Mouse (Mus musculus) cerebellum, adult 11-12 months (tissue): ENCODE measurements around the gene Dgcr2.

ENCODE experiments used
- DNase-seq: peaks from one replicate; pipeline ENCODE4 v3.0.0; 2022

Gene Dgcr2

DNA sequence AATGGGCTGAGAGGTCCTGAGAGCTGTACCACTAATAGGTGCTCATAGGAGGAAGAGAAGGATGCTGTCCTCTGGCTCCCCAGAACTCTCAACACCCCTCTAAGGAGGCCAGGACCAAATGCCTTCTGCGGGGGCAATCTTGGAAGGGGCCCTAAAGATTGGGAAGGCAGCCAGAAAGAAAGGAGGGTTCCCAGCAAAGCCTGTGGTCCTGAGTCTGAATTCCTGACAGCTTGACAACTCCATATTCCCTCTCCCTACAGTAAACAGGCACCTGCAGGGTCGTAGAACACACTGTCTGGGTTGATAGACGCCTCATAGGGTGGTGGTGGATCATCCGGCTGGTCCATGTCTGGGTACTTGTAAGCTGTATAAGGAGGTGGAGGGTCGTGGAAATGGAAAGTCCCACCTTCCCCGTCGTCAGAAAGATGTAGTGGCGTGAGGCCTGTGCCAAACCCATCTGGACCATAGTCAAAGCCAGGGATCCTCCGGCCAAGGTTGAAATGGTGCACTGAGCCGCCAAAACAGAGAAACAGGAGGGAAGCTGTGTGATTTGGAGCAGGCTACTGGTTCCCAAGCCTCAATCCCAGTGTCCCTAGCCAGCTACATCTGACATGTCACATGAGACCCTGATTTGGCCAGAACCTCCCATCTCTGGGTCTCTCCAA lies 54.5 kb downstream of the Dgcr2 start:
- DNase-seq: peak; percentile 71

DNA sequence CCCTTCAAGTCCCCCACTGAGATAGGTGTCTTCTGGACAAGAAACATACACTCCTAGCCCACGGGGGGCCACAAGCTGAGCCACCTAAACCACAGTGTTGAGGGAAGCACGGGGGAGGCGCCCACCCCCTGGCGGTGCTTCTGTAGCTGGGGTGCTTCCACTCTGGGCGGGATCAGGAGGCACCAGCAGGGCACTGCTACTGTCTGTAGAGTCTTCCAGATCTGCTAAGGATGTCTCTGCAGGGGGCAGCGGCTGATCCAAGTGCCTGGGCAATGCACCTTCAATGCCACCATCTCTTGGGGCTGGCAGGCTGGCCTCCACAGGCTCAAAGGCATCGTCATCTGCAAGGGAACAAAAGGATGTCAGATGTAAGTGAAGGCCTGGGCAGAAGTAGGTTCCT lies 55.9 kb downstream of the Dgcr2 start:
- peak; percentile 70 for DNase-seq

DNA sequence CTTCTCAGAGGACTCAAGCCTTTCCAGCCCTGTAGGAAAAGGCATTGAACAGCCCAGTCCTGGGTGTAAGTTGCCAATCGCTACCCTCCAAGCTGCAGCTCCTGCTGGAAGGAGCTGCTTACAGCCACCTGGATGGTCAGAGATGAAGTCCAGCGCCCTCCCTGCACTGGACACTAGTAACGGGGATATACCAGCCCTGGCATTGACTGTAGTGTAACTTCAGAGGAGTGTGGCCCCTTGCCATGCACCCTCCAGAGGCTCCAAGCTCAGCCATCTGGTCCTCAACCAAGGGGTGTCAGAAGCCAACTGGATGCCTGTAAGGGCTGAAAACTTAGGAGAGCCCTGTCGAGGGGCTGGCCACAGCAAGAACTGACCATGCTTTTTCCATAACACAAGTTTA lies 58.4 kb downstream of the Dgcr2 start:
- DNase-seq: peak; percentile 84

DNA sequence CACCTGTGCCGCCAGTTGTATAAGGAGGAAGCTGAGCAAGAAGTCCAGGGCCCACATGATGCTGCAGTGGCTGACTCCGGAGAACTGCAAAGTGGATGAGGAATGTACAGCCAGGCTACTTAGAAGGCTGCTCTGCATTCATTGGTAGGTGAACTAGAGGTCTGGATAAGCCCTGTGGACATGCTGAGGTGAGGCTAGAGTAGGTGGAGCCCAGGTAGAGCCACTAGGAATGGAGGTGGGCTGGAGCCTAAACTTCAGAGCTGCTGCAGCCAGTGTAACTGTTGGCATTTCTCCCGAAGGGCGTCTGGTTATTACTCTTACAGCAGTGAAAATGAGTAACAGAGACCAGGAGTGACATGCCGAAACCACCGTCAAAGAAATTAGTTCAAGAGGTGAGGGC lies 60.3 kb downstream of the Dgcr2 start, which contains the start of gene Car15:
Gene Car15 (minus strand): TSS at position 314 of the 400 bp plus-strand sequence.
- peak; percentile 24 for DNase-seq

DNA sequence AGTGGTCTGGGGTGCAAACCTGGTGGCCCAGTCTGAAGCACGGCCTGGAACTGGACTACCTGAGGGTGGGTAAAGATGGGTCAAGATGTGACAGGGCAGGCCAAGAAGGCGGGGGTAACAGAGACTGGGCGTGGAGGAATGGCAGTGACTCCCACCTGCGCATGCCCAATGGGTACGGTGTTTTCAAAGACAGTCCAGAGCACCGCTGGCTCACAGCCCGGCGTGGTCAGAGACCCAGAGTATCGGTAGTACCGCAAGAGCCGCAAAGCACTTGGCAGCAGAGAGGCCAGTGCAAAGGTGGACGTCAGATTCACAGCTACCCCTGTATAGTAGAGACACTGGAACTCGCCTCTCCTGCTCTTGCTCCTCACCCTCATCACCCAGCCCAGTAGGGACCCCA lies 62.9 kb downstream of the Dgcr2 start:
- peak; percentile 66 for DNase-seq

DNA sequence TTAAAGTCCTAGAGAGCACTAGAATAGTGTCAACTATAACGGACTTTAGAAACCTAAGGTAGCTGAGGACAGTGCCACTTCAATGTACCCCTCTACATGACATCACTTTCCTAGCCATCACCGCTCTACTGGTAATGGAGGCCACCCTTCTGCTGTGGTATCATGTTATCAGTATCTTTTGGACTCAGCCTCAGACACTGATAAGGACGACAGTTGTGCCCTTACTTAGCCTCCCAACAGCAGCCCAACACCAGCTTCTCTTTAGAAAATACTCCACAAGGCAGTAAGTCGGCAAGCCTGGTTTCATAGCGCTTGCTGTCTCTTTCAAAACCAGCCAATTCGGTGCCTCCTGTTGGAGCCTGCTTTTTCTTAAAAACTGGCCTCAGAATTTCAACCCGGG lies 63.8 kb downstream of the Dgcr2 start:
- no peak for DNase-seq

DNA sequence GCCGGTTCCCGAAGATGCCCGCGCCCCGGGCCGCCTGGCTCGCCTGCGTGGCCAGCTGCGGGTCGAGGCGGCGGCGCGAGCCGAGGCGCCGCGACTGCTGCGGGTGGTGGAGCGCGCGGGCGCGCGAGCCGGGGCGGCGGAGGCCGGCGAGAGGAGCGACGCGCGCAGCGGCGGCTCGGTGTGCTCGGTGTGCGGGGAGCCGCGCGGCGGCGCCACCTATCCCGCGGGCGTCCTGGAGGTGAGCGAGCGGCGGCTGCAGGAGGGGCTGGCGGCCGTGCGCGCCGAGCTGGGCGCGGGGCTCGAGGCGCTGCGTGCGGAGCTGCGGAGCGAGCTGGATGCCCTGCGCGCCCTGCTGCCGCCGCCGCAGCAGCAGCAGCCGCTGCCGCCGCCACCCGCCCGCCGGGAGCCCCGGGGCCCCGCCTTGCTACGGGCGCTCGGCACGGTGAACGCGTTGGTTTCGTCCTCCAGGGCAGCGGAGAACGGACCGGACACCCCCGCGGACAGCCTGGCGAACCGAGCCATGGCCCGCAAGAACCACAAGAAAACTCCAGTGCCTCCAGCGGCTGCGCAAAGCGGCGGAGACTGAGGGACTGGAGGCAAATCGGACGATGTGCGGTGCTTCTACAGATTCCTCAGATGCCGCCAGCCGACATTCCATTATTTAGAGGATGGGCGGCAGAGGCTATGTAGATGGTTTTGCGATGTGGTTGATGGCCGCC lies 64.5 kb downstream of the Dgcr2 start:
- peak; percentile 76 for DNase-seq

DNA sequence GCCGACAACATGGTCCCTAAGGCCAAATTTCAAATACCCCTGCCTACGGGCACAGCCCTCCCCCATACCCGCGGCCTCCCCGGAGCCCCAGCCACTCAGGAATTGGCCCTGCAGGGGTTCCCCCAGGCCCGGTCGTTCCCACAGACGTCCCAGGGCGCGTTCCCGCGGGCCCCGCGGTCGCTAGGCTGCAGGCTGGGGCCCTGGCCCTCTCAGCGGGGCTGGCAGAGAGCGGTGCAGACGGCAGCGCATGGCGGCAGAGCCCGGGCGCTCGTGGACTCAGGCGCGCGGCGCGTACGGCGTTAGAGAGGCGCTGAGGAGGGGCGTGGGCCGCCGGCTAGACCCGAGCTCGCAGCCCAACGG lies 65.1 kb downstream of the Dgcr2 start:
- peak; percentile 71 for DNase-seq

DNA sequence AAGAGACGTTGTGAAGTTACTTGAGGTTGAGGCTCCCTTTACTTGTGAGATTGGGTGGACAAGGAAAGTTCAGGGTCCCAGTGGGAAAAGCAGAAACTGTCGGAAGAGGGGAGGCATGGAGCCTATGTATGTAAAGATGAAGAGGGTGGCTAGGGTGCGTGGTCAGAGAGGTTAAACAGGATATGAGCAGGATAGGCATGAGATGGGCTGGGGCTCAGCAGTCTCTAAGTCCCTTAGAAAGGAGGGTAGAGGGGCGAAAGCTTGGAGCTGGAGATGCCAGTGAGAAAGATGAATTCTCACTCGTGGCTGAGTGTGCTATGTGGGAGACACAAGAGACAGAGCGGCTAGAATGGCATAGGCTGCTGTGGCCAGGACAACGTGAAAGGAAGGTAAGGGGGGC lies 65.5 kb downstream of the Dgcr2 start, which contains the start of gene B830017H08Rik:
Gene B830017H08Rik (plus strand): TSS at position 301 of the 400 bp plus-strand sequence.
- DNase-seq: no peak

DNA sequence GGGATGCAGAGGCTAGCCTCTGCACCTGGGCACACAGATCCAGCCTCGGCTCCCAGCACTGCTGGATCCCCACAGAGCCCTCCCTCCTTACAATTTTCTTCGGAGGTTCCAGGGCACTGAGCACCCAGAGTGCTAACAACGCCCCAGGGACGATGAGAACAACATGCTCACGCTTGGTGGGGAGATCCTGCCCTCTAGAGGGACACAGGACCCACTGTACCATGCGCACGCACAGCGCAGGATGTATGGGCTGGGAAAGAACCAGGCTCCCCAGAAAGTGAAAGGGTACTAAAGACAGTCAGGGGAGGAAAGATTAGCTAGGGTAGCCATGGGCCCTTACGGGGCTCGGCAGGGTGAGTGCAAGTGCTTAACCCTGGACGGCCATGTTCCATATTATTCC lies 66.6 kb downstream of the Dgcr2 start:
- peak; percentile 34 for DNase-seq

DNA sequence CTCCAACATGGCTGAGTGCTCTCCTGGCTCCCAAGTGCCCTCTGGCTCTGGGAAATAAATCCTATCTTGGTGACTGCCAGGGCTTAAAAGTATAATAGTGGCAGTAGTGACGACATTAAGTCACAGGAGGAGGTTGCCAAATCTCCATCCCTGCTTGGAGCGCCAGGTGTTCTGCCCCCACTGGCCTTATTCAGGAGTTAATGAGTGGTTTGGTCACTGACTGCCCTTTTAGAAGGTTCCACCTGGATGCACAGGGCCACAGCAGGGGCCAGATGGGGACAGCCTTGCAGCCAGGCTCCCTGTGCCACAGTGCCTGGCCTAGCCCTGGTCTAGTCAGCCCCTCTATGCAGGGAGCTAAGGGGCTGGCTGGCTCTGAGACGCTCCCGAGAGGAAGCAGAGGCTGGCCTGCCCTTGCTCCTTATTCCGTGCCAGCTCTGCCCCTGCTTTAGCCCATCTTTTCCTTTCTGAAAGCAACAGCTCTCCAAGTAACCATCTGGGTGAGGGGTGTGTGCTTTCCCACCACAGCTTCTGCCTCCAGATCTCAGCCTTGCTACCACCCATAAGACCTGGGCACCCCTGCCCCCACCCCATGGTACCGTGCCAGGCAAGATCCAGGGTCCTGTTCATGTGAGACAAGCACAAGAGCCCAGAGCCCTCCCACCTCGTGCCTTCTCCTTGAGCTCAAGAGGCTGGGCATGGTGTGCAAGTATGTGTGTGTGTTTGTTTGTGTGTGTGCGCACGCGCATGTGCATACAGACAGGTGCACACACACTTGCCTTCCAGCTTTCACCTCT lies 67.8 kb downstream of the Dgcr2 start:
- peak; percentile 57 for DNase-seq

DNA sequence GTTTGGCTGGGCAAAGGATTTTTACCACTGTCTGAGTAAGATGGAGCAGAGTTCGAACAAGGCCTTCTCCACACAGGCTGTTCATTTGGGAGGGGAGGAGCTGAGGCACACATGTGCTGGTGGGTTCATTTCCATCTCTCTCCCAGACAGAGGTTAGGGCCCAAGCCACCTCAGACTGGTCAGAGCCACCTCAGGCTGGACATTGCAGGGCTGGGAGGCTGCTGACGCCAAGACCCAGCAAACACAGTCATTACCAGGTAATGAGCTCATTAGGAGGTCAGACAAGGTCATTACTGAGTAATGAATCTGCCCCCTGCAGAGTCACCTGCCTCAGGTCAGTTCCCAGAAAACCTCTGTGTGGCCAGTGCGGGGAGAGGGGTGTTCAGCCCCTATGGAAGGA lies 69.5 kb downstream of the Dgcr2 start:
- DNase-seq: peak; percentile 12

DNA sequence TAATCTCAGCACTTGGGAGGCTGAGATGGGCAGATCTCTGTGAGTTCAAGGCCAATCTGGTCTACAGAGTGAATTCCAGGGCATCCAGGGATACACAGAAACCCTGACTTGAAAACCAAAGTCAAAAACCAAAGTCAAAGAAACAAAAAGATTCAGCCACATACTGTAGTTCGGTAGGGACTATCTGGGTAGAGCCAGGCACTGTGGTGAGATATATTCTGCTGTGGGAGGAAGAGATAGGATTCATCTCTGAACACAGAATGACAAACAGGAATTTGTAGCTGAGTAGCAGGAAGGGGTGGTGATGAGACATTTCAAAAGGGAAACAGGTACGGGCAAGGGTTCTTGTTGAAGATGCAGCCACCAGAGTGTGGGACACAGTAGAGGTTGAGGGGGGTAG lies 70.1 kb downstream of the Dgcr2 start:
- DNase-seq: no peak

DNA sequence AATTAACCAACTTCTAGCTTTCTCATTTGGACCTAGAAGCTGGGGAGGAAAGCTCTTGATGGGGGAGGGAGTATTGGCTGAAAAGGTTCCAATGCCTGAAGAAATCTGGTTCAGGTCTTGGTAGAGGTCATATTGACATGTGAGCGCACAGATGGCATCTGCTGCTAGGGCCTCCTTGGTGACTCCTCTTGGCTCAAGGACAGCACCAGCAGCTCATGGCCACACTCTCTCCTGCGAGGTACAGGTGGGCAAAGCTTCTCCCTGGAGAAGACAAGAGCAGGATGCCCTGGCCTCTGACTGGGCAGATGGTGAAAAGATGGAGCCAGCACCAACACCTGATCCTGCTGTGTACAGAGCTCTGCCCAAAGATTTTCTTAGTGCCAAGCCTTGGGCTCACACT lies 71.9 kb downstream of the Dgcr2 start:
- peak; percentile 88 for DNase-seq

DNA sequence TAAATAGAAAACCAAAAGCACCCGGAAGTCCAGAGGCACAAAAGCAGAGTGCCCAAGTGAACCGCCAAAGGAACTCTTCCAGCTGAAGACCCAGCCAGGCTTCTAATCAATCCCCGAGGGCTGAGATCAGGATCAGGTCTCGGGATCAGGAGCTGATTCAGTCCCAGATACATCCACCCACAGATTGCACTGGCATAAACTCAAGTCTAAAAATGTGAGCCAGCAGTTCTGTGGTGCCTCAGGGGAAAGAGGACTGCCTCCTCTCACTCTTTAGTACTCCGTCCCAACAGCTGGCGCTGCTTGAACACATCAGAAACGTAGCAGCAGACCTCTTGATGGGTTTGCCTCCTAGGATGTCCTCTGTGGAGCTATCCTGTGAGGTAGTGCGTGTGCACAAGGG lies 81.8 kb downstream of the Dgcr2 start:
- DNase-seq: peak; percentile 7

DNA sequence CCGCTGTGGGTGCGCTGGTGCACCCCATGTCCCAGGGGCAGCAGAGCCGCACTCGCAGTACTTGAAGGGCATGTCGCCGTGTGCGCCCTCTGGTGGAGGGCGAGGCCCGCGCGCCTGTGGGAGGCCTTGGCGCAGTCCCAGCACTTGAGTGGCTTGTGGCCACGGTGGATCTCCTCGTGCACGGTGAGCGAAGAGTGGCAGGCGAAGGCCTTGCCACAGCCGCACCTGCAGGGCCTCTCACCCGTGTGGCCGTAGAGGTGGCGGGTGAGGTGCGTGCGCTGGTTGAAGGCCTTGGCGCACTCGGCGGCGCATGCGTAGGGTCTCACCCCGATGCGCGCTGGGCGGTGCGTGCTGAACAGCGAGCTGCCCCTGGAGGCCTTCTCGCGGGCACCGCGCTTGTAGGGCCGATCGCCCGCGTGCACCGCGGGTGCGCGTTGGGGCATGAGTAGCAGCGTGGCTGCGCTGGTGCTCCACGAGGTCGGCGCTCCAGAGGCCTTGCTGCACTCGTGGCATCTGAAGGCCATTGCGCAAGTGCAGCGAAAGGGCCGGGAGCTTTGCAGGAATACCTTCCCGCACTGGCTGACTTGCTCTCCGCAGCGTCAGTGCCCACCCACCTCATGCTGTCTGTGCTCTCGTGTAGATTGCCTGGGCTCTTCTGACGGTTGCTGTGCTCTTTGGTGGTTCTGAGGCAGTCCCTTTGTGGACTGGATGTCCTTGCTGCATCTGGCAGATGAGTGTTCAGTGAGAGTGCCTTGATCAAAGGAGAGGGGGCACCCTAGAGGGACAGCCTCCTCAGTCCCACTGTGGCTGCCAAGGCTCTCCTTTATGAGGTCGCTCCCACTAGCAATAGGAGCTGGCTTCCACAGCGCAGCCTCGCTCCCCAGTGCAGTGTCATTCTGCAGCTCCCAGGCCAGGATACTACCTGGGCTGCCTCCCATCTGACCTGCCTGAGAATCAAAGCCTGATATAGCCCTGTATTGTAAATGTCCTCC lies 82.7 kb downstream of the Dgcr2 start:
- DNase-seq: peak; percentile 64

DNA sequence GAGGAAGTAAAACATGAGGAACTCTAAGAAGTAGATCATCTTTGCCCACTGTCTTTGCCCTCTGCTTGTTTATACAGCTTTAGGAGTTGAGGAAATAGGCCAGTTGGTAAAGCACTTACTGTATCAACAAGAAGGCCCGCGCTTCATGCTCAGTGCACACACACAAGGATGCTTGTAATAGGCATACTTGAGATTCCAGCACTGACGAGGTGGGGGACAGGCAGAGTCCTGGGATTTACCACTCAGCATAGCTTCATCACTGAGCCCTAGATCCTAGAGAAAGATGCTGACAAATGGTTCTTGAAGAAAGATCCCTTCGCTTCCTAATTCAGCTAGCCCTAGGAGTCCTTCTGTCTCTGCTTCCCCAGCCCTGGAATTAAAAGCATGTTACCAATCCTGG lies 85.2 kb downstream of the Dgcr2 start:
- no peak for DNase-seq

DNA sequence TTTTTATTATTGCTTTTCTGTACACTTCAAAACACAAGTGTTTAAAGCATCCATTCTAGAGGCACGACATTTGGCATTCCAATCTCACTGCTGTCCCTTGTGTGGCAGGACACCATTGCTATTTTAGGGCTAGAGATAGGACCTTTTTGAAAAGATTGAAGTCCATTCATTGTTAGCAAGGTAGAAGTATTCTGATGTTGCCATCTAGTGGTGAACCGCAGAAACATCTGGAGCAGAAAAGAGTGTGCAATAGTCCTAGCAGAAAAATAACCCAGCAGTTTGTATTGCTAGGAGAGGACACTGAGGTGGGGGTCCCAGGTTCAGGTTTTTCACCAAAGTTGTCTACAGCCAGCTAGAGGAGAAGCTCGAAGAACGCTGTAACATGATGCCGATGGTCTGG lies 86.2 kb downstream of the Dgcr2 start:
- peak; percentile 6 for DNase-seq

DNA sequence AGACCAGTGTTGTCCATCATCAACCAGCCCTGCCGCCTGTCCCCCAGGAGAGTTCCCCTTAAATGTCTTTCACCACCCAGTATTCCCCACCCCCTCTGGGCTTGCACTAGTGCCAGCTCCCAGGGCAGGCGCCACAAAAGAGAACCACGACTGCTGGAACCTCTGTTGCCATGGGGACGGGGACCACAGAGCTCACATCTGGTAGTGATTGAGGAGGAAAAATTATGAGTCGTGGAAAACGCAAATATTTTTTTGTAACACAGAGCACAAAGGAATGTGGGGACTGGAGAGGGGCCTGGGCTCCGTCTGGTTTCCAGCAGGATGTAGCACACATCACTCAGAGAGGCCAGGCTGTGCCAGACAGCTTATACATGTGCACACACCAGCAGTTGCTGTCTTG lies 88.7 kb downstream of the Dgcr2 start:
- DNase-seq: peak; percentile 19

DNA sequence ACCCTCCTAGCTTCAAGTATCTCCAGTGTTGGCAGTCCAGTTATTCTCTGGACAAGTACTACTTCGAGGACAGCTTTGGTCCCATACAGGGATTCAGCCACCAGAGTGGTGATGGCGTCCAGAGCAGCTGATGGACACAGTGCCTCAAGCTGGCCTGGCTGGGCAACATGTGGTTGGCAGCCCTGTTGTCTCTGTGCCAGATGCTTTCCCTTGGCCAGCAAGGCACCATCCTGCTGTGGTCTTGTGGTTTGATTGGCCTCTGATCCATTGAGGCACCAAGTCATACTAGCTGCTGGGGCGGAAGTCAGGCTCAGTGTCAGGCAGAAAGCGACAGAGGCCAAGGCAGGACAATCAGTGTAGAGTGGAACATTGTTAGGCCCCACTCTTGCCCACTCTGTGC lies 89.2 kb downstream of the Dgcr2 start:
- peak; percentile 21 for DNase-seq

DNA sequence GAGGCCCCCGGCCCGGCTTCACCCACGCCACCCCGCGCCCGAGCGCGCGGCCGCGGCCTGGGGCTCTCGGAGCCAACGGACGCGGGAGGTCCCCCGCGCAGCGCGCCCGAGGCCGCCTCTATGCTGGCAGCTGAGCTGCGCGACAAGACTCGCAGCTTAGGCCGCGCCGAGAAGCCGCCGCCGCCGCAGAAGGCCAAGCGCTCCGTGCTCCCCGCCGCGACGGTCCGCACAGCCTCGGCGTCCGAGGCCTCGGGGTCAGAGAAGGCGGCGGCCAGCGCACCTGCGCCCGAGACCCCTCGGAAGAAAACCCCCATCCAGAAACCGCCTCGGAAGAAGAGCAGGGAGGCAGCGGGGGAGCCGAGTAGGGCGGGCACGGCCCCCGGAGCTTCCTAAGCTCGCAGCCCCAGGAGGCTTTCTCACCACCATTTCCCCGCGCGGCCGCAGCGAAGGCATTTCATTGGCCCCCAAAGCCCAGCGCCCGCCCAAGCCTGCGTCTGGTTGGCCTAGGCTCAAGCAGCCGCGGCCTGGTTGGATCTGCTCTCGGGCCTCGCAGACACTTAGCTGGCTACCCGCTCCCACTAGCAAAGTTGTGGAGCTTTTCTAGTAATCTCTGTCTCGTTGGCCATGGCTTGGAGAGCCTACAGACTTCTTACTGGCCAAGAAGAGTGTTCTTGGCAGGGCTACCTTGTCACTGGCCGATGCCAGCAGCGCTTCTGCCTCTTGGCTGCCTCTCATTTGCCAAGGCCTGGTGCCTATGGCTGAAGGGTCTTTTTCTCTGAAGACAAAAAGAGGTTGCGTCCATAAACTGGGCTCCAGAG lies 91.0 kb downstream of the Dgcr2 start:
- peak; percentile 84 for DNase-seq
